Mouse (Mus musculus) neural tube, embryonic 13.5 days (tissue): Measurements from ENCODE around the gene Casp2. TPM values are rescaled to one million over a fixed set of nuclear protein-coding genes. Genes with fewer than 3 reads are reported as not detected.

Source experiments
- ATAC-seq: fragments of 200-750 bp; cut with Nextera tagmentation; 2 replicates; pipeline ENCODE4 v1.8.0; 2017; ENCODE audit warnings: low read depth, mild to moderate bottlenecking, moderate TSS enrichment, moderate library complexity
- H3K27ac ChIP-seq: fragments of 300-500 bp; sonication (generic); replicated peaks from 2 replicates; pipeline ENCODE4 v1.5.1; 2015; ENCODE audit warnings: moderate library complexity, mild to moderate bottlenecking, inconsistent platforms
- H3K27me3 ChIP-seq: fragments of 300-500 bp; sonication (generic); 2 replicates; pipeline ENCODE4 v1.6.1; 2015; ENCODE audit warnings: mild to moderate bottlenecking, inconsistent platforms
- H3K36me3 ChIP-seq: fragments of 300-500 bp; sonication (generic); 2 replicates; pipeline ENCODE4 v1.6.1; 2015; ENCODE audit warnings: mild to moderate bottlenecking, inconsistent platforms
- H3K4me1 ChIP-seq: fragments of 300-500 bp; sonication (generic); replicated peaks from 2 replicates; pipeline ENCODE4 v1.6.1; 2015; ENCODE audit warnings: inconsistent platforms
- H3K4me2 ChIP-seq: fragments of 300-500 bp; sonication (generic); 2 replicates; pipeline ENCODE4 v1.6.1; 2015; ENCODE audit warnings: inconsistent platforms, mild to moderate bottlenecking, moderate library complexity
- H3K4me3 ChIP-seq: fragments of 300-500 bp; sonication (generic); 2 replicates; pipeline ENCODE4 v1.5.1; 2015; ENCODE audit warnings: mild to moderate bottlenecking, inconsistent platforms
- H3K9ac ChIP-seq: fragments of 300-500 bp; sonication (generic); 2 replicates; pipeline ENCODE4 v1.6.1; 2015; ENCODE audit warnings: moderate library complexity, mild to moderate bottlenecking, inconsistent platforms
- H3K9me3 ChIP-seq: fragments of 300-500 bp; sonication (generic); 2 replicates; pipeline ENCODE4 v1.6.1; 2016; ENCODE audit warnings: inconsistent platforms
- WGBS: fragments of 180-500 bp; shearing (Covaris S2); methylation state at CpG from one replicate; pipeline ENCODE4 v1.1.7; 2015; 5-methylcytosine and 5-hydroxymethylcytosine counted together
- polyA plus RNA-seq: library from polyadenylated mRNA; unstranded; fragments of >200 nt; fragmentation: Nextera tagmentation; extraction: Ambion mirVana; gene quantifications from 2 replicates; pipeline ENCODE4 v1.2.1, GENCODE M21; 2015

Casp2 gene
- polyA plus RNA-seq, 1 experiment from 2014 or later = 39.1 TPM

- Histone ChIP-seq H3K4me3 (peak overlapping the region; percentile 19), H3K36me3 (no peaks in the 10 kb centered on the region), H3K27ac (no peak overlapping the region), H3K9me3 (no peaks in the 10 kb centered on the region), H3K27me3 (peaks cover 13% of the 10 kb centered on the region; the same call in 1 of the 2 replicates), H3K4me2 (peak overlapping the region; percentile 33), H3K4me1 (peaks cover 8% of the 10 kb centered on the region), H3K9ac (0 out of 2 replicates have a peak overlapping the region, but pooled peaks have one; percentile 8)
- no peak for ATAC-seq
- WGBS = 85% methylated on average over 1 of the region's 1 CpGs
Observed at GRCm38 (mm10) chr6:42247981-42248380, 16.8 kb upstream of the Casp2 start.

- H3K4me1 ChIP-seq = no peaks in the 10 kb centered on the region
- H3K27me3 ChIP-seq = peaks cover 5% of the 10 kb centered on the region; the same call in 1 of the 2 replicates
- H3K4me3 ChIP-seq = no peak overlapping the region
- H3K9ac ChIP-seq = no peak overlapping the region
- H3K9me3 ChIP-seq = no peaks in the 10 kb centered on the region
- ATAC-seq = no peak
- 84% methylated on average over 4 of the region's 4 CpGs for WGBS
- no peak overlapping the region for H3K4me2 ChIP-seq
- H3K27ac ChIP-seq = no peak overlapping the region
- H3K36me3 ChIP-seq = no peaks in the 10 kb centered on the region
Observed at GRCm38 (mm10) chr6:42251791-42252190, 13.0 kb upstream of the Casp2 start.

GRCm38 (mm10) chr6:42253103-42253502 is 11.7 kb upstream of the Casp2 start:
- Histone ChIP-seq H3K4me3 (no peak overlapping the region), H3K9ac (no peak overlapping the region), H3K4me2 (no peak overlapping the region), H3K9me3 (no peaks in the 10 kb centered on the region), H3K4me1 (0 out of 2 replicates have a peak, but pooled peaks cover 3% of the 10 kb centered on the region), H3K27ac (no peak overlapping the region), H3K36me3 (no peaks in the 10 kb centered on the region), H3K27me3 (no peaks in the 10 kb centered on the region)
- 88% methylated on average over 2 of the region's 2 CpGs for WGBS
- ATAC-seq = no peak

- no peaks in the 10 kb centered on the region for H3K9me3 ChIP-seq
- 0 out of 2 replicates have a peak, but pooled peaks cover 3% of the 10 kb centered on the region for H3K4me1 ChIP-seq
- 0 out of 2 replicates have a peak, but pooled peaks cover 6% of the 10 kb centered on the region for H3K27me3 ChIP-seq
- H3K36me3 ChIP-seq = no peaks in the 10 kb centered on the region
- WGBS = 20% methylated on average over 11 of the region's 11 CpGs
- H3K4me3 ChIP-seq = no peak overlapping the region
- H3K4me2 ChIP-seq = no peak overlapping the region
- no peak overlapping the region for H3K9ac ChIP-seq
- H3K27ac ChIP-seq = no peak overlapping the region
- ATAC-seq = peak; percentile 72; the same call in 1 of the 2 replicates
Observed at GRCm38 (mm10) chr6:42257303-42257863, 7.4 kb upstream of the Casp2 start.

GRCm38 (mm10) chr6:42260430-42260829 is 4.4 kb upstream of the Casp2 start:
- no peak overlapping the region for H3K9ac ChIP-seq
- H3K4me3 ChIP-seq = no peak overlapping the region
- 0 out of 2 replicates have a peak, but pooled peaks cover 6% of the 10 kb centered on the region for H3K27me3 ChIP-seq
- H3K36me3 ChIP-seq = no peaks in the 10 kb centered on the region
- 0 out of 2 replicates have a peak, but pooled peaks cover 8% of the 10 kb centered on the region for H3K4me1 ChIP-seq
- 78% methylated on average over 6 of the region's 6 CpGs for WGBS
- no peak overlapping the region for H3K4me2 ChIP-seq
- H3K9me3 ChIP-seq = no peaks in the 10 kb centered on the region
- no peak overlapping the region for H3K27ac ChIP-seq
- ATAC-seq = no peak

GRCm38 (mm10) chr6:42261524-42262170 is 3.1 kb upstream of the Casp2 start, which contains the start of gene Tmem139:
TSS of gene Tmem139 (plus strand) at chr6:42261970.
- Histone ChIP-seq H3K4me2 (peak within 1 kb of the TSS; percentile 3; the same call in 1 of the 2 replicates), H3K36me3 (no peaks in the 10 kb centered on the region), H3K27me3 (0 out of 2 replicates have a peak, but pooled peaks cover 6% of the 10 kb centered on the region), H3K4me1 (peaks cover 17% of the 10 kb centered on the region), H3K27ac (no peak within 1 kb of the TSS), H3K9me3 (no peaks in the 10 kb centered on the region), H3K9ac (no peak within 1 kb of the TSS), H3K4me3 (no peak within 1 kb of the TSS)
- WGBS = 19% methylated on average over 20 of the region's 20 CpGs
- no peak for ATAC-seq

GRCm38 (mm10) chr6:42265391-42266330 is 876 bp downstream of the Casp2 start:
- H3K4me1 ChIP-seq = peaks cover 28% of the 10 kb centered on the region
- H3K36me3 ChIP-seq = peaks cover 33% of the 10 kb centered on the region
- peak overlapping the region; percentile 96 for H3K9ac ChIP-seq
- 0 out of 2 replicates have a peak, but pooled peaks cover 6% of the 10 kb centered on the region for H3K27me3 ChIP-seq
- H3K27ac ChIP-seq = peak overlapping the region; percentile 92
- H3K4me2 ChIP-seq = peak overlapping the region; percentile 98
- whole genome bisulfite sequencing = under 1% methylated on average over 21 of the region's 21 CpGs
- H3K9me3 ChIP-seq = no peaks in the 10 kb centered on the region
- H3K4me3 ChIP-seq = peak overlapping the region; percentile 92
- ATAC-seq = peak; percentile 0; the same call in 1 of the 2 replicates

GRCm38 (mm10) chr6:42270817-42271216 is 6.0 kb downstream of the Casp2 start:
- Histone ChIP-seq H3K27ac (no peak overlapping the region), H3K27me3 (no peaks in the 10 kb centered on the region), H3K4me1 (peaks cover 23% of the 10 kb centered on the region), H3K36me3 (peaks cover 78% of the 10 kb centered on the region), H3K9me3 (no peaks in the 10 kb centered on the region), H3K9ac (no peak overlapping the region), H3K4me2 (no peak overlapping the region), H3K4me3 (no peak overlapping the region)
- no peak for ATAC-seq

- Histone ChIP-seq H3K36me3 (peaks cover 91% of the 10 kb centered on the region), H3K9me3 (no peaks in the 10 kb centered on the region), H3K9ac (no peak overlapping the region), H3K27ac (no peak overlapping the region), H3K4me2 (no peak overlapping the region), H3K4me3 (no peak overlapping the region), H3K27me3 (no peaks in the 10 kb centered on the region), H3K4me1 (no peaks in the 10 kb centered on the region)
- WGBS = 66% methylated on average over 2 of the region's 2 CpGs
- no peak for ATAC-seq
Observed at GRCm38 (mm10) chr6:42276151-42276550, 11.4 kb downstream of the Casp2 start.

- Histone ChIP-seq H3K4me2 (no peak overlapping the region), H3K9me3 (no peaks in the 10 kb centered on the region), H3K27me3 (no peaks in the 10 kb centered on the region), H3K36me3 (peaks cover 81% of the 10 kb centered on the region), H3K9ac (no peak overlapping the region), H3K27ac (no peak overlapping the region), H3K4me1 (no peaks in the 10 kb centered on the region), H3K4me3 (no peak overlapping the region)
- 83% methylated on average over 5 of the region's 5 CpGs for WGBS
- ATAC-seq = no peak
Observed at GRCm38 (mm10) chr6:42282865-42283528, 18.2 kb downstream of the Casp2 start.

- Histone ChIP-seq H3K9me3 (no peaks in the 10 kb centered on the region), H3K27ac (no peak within 1 kb of the TSS), H3K36me3 (peaks cover 67% of the 10 kb centered on the region), H3K9ac (no peak within 1 kb of the TSS), H3K4me1 (no peaks in the 10 kb centered on the region), H3K4me3 (no peak within 1 kb of the TSS), H3K4me2 (no peak within 1 kb of the TSS), H3K27me3 (no peaks in the 10 kb centered on the region)
- WGBS = 74% methylated on average over 4 of the region's 5 CpGs
- no peak for ATAC-seq
Observed at GRCm38 (mm10) chr6:42286448-42286847, 21.7 kb downstream of the Casp2 start, which contains the start of gene Clcn1. TSS of gene Clcn1 (plus strand) at chr6:42286685.
